Mouse (Mus musculus) hindbrain, embryonic 11.5 days (tissue): ENCODE measurements at regions not wholly inside any gene's neighbourhood (a gene's known extent, or its start where the extent isn't known, plus 50 kb on each side); places are given as distances from the start of the nearest gene placed in this dataset.
"Not testable (repeated sequence)": the region's sequence is repeated elsewhere in the genome, so short reads cannot be mapped to it uniquely, and the experiment has no call there.

Experiments
- ATAC-seq: fragments of 200-750 bp; cut with Nextera tagmentation; 2 replicates; pipeline ENCODE4 v1.8.0; 2017; ENCODE audit warnings: mild to moderate bottlenecking, moderate TSS enrichment, moderate library complexity; ENCODE audit not compliant: low FRiP score
- DNase-seq: peaks from one replicate; pipeline ENCODE4 v3.0.0-alpha.2; 2015; ENCODE audit warnings: low spot score
- H3K27ac ChIP-seq: fragments of 300-500 bp; sonication (generic); 2 replicates; pipeline ENCODE4 v1.5.1; 2014; ENCODE audit warnings: mild to moderate bottlenecking, low read depth, low read length
- H3K27me3 ChIP-seq: fragments of 300-500 bp; sonication (generic); 2 replicates; pipeline ENCODE4 v1.6.1; 2014; ENCODE audit warnings: mild to moderate bottlenecking, low read length, moderate library complexity, mixed read lengths; ENCODE audit not compliant: control insufficient read depth, insufficient read depth
- H3K36me3 ChIP-seq: fragments of 300-500 bp; sonication (generic); 2 replicates; pipeline ENCODE4 v1.6.1; 2014; ENCODE audit warnings: mild to moderate bottlenecking, low read length, moderate library complexity, mixed read lengths; ENCODE audit not compliant: control insufficient read depth, insufficient read depth
- H3K4me1 ChIP-seq: fragments of 300-500 bp; sonication (generic); replicated peaks from 2 replicates; pipeline ENCODE4 v1.6.1; 2014; ENCODE audit warnings: low read length, mixed read lengths; ENCODE audit not compliant: control insufficient read depth, insufficient read depth
- H3K4me2 ChIP-seq: fragments of 300-500 bp; sonication (generic); replicated peaks from 2 replicates; pipeline ENCODE4 v1.6.1; 2014; ENCODE audit warnings: mild to moderate bottlenecking, low read depth, low read length
- H3K4me3 ChIP-seq: fragments of 300-500 bp; sonication (generic); 2 replicates; pipeline ENCODE4 v1.5.1; 2014; ENCODE audit warnings: low read depth, low read length
- H3K9ac ChIP-seq: fragments of 300-500 bp; sonication (generic); 2 replicates; pipeline ENCODE4 v1.6.1; 2014; ENCODE audit warnings: low read depth, low read length
- H3K9me3 ChIP-seq: fragments of 300-500 bp; sonication (generic); 2 replicates; pipeline ENCODE4 v1.6.1; 2016; ENCODE audit warnings: low read length; ENCODE audit not compliant: control insufficient read depth
- WGBS: fragments of 180-500 bp; shearing (Covaris S2); extraction: QIAGEN DNeasy Blood & Tissue Kit; methylation state at CpG from one replicate; pipeline ENCODE4 v1.1.7; 2014; 5-methylcytosine and 5-hydroxymethylcytosine counted together

- DNase-seq (no peak), ATAC-seq (no peak)
- H3K36me3 ChIP-seq = no peaks in the 10 kb centered on the region
- H3K9ac ChIP-seq = no peak overlapping the region
- H3K4me1 ChIP-seq = no peaks in the 10 kb centered on the region
- no peak overlapping the region for H3K4me3 ChIP-seq
- WGBS = 58% methylated on average over 2 of the region's 2 CpGs
- H3K9me3 ChIP-seq = no peaks in the 10 kb centered on the region
- no peak overlapping the region for H3K27ac ChIP-seq
- H3K4me2 ChIP-seq = no peak overlapping the region
- H3K27me3 ChIP-seq = no peaks in the 10 kb centered on the region
Observed at GRCm38 (mm10) chr14:104410730-104411129, 57.1 kb downstream of the Pou4f1 start.

GRCm38 (mm10) chr14:104410292-104410691 is 57.5 kb downstream of the Pou4f1 start:
- Histone ChIP-seq H3K27me3 (no peaks in the 10 kb centered on the region), H3K9me3 (no peaks in the 10 kb centered on the region), H3K4me1 (no peaks in the 10 kb centered on the region), H3K27ac (no peak overlapping the region), H3K36me3 (no peaks in the 10 kb centered on the region), H3K9ac (no peak overlapping the region), H3K4me2 (no peak overlapping the region; the same call in 1 of the 2 replicates), H3K4me3 (no peak overlapping the region)
- DNase-seq (no peak), ATAC-seq (no peak)
- WGBS = 52% methylated on average over 6 of the region's 6 CpGs

GRCm38 (mm10) chr14:104406062-104406461 is 61.7 kb downstream of the Pou4f1 start:
- Histone ChIP-seq H3K36me3 (no peaks in the 10 kb centered on the region), H3K9me3 (no peaks in the 10 kb centered on the region), H3K27ac (no peak overlapping the region), H3K4me1 (no peaks in the 10 kb centered on the region), H3K4me3 (no peak overlapping the region), H3K9ac (no peak overlapping the region), H3K4me2 (no peak overlapping the region), H3K27me3 (no peaks in the 10 kb centered on the region)
- ATAC-seq (no peak), DNase-seq (no peak)
- WGBS = 85% methylated on average over 3 of the region's 3 CpGs

- peak; percentile 49; the same call in 1 of the 2 replicates for ATAC-seq
- WGBS = 71% methylated on average over 8 of the region's 8 CpGs
- no peak overlapping the region for H3K4me3 ChIP-seq
- H3K9me3 ChIP-seq = no peaks in the 10 kb centered on the region
- DNase-seq = no peak
- H3K36me3 ChIP-seq = no peaks in the 10 kb centered on the region
- H3K4me2 ChIP-seq = no peak overlapping the region
- no peak overlapping the region for H3K27ac ChIP-seq
- H3K27me3 ChIP-seq = no peaks in the 10 kb centered on the region
- H3K9ac ChIP-seq = no peak overlapping the region
- no peaks in the 10 kb centered on the region for H3K4me1 ChIP-seq
Observed at GRCm38 (mm10) chr14:104389297-104390071, 78.3 kb downstream of the Pou4f1 start.

- no peak overlapping the region for H3K27ac ChIP-seq
- DNase-seq = no peak
- WGBS = 79% methylated on average over 2 of the region's 2 CpGs
Observed at GRCm38 (mm10) chr14:104388879-104389278, 78.9 kb downstream of the Pou4f1 start.

GRCm38 (mm10) chr14:104380986-104381385 is 86.8 kb downstream of the Pou4f1 start:
- H3K9ac ChIP-seq = no peak overlapping the region
- H3K27ac ChIP-seq = no peak overlapping the region
- H3K4me3 ChIP-seq = no peak overlapping the region
- peak; percentile 19 for DNase-seq
- no peaks in the 10 kb centered on the region for H3K27me3 ChIP-seq
- H3K4me1 ChIP-seq = no peaks in the 10 kb centered on the region
- WGBS = 49% methylated on average over 5 of the region's 5 CpGs
- H3K36me3 ChIP-seq = no peaks in the 10 kb centered on the region
- H3K4me2 ChIP-seq = no peak overlapping the region
- no peaks in the 10 kb centered on the region for H3K9me3 ChIP-seq
- ATAC-seq = peak; percentile 81

More at GRCm38 (mm10) chr14:104388879-104389278, 78.9 kb downstream of the Pou4f1 start:
- H3K4me3 ChIP-seq = no peak overlapping the region
- no peaks in the 10 kb centered on the region for H3K4me1 ChIP-seq
- no peaks in the 10 kb centered on the region for H3K36me3 ChIP-seq
- H3K27me3 ChIP-seq = no peaks in the 10 kb centered on the region
- ATAC-seq = peak; percentile 57; the same call in 1 of the 2 replicates
- H3K4me2 ChIP-seq = no peak overlapping the region
- H3K9ac ChIP-seq = no peak overlapping the region
- no peaks in the 10 kb centered on the region for H3K9me3 ChIP-seq

- Histone ChIP-seq H3K4me1 (no peaks in the 10 kb centered on the region), H3K4me2 (no peak overlapping the region), H3K9ac (no peak overlapping the region), H3K27me3 (no peaks in the 10 kb centered on the region), H3K27ac (no peak overlapping the region), H3K36me3 (no peaks in the 10 kb centered on the region), H3K9me3 (no peaks in the 10 kb centered on the region), H3K4me3 (no peak overlapping the region)
- DNase-seq (no peak), ATAC-seq (no peak)
- 76% methylated on average over 7 of the region's 7 CpGs for WGBS
Observed at GRCm38 (mm10) chr14:104372776-104373175, 95.0 kb downstream of the Pou4f1 start.

GRCm38 (mm10) chr14:104356636-104357035 is 111.2 kb downstream of the Pou4f1 start:
- H3K27me3 ChIP-seq = no peaks in the 10 kb centered on the region
- DNase-seq (no peak), ATAC-seq (no peak)
- no peaks in the 10 kb centered on the region for H3K36me3 ChIP-seq
- H3K27ac ChIP-seq = no peak overlapping the region
- H3K4me2 ChIP-seq = no peak overlapping the region
- 93% methylated on average over 1 of the region's 1 CpGs for WGBS
- no peaks in the 10 kb centered on the region for H3K4me1 ChIP-seq
- H3K4me3 ChIP-seq = no peak overlapping the region
- H3K9me3 ChIP-seq = no peaks in the 10 kb centered on the region
- no peak overlapping the region for H3K9ac ChIP-seq

- not testable (repeated sequence) for H3K4me3 ChIP-seq, DNase-seq, H3K27me3 ChIP-seq, H3K36me3 ChIP-seq, H3K9ac ChIP-seq, ATAC-seq, H3K4me2 ChIP-seq, H3K4me1 ChIP-seq, H3K27ac ChIP-seq, H3K9me3 ChIP-seq
- 95% methylated on average over 15 of the region's 15 CpGs for WGBS
Observed at GRCm38 (mm10) chr14:104336783-104337182, 131.0 kb downstream of the Pou4f1 start.
